Mouse (Mus musculus) right cerebral cortex, postnatal 4 days (tissue): ENCODE measurements around the gene Lrrc61.
"Not testable (repeated sequence)": the region's sequence is repeated elsewhere in the genome, so short reads cannot be mapped to it uniquely, and the experiment has no call there.

Experiments
- DNase-seq: peaks from one replicate; pipeline ENCODE4 v3.0.0-alpha.2; 2022

Gene Lrrc61

GRCm38 (mm10) chr6:48554280-48555103 is at the start of gene Lrrc61:
TSS of gene Lrrc61 (plus strand) at chr6:48554796.
- DNase-seq, result peak; percentile 100

- DNase-seq, result no peak
Observed at GRCm38 (mm10) chr6:48508087-48508486, 46.5 kb upstream of the Lrrc61 start.

GRCm38 (mm10) chr6:48510426-48510825 is 44.2 kb upstream of the Lrrc61 start:
- no peak for DNase-seq

- DNase-seq, result no peak
Observed at GRCm38 (mm10) chr6:48511861-48512260, 42.7 kb upstream of the Lrrc61 start.

- not testable (repeated sequence) for DNase-seq
Observed at GRCm38 (mm10) chr6:48524882-48525281, 29.7 kb upstream of the Lrrc61 start.

GRCm38 (mm10) chr6:48527901-48528300 is 26.7 kb upstream of the Lrrc61 start:
- DNase-seq, result no peak

GRCm38 (mm10) chr6:48529261-48529660 is 25.3 kb upstream of the Lrrc61 start:
- DNase-seq, result no peak

GRCm38 (mm10) chr6:48529871-48530440 is 24.6 kb upstream of the Lrrc61 start:
- no peak for DNase-seq

- DNase-seq, result no peak
Observed at GRCm38 (mm10) chr6:48530862-48531261, 23.7 kb upstream of the Lrrc61 start.

GRCm38 (mm10) chr6:48533475-48533874 is 21.1 kb upstream of the Lrrc61 start:
- no peak for DNase-seq

GRCm38 (mm10) chr6:48534913-48535312 is 19.7 kb upstream of the Lrrc61 start:
- no peak for DNase-seq

GRCm38 (mm10) chr6:48536091-48536490 is 18.5 kb upstream of the Lrrc61 start:
- DNase-seq, result no peak

- peak; percentile 93 for DNase-seq
Observed at GRCm38 (mm10) chr6:48537105-48537954, 17.3 kb upstream of the Lrrc61 start, which contains the start of gene Atp6v0e2. TSS of gene Atp6v0e2 (plus strand) at chr6:48537615.

GRCm38 (mm10) chr6:48538841-48539737 is 15.5 kb upstream of the Lrrc61 start:
- peak; percentile 80 for DNase-seq

- DNase-seq, result no peak
Observed at GRCm38 (mm10) chr6:48539860-48540259, 14.7 kb upstream of the Lrrc61 start.

- no peak for DNase-seq
Observed at GRCm38 (mm10) chr6:48540721-48541120, 13.9 kb upstream of the Lrrc61 start.

GRCm38 (mm10) chr6:48541560-48542450 is 12.8 kb upstream of the Lrrc61 start:
- no peak for DNase-seq

GRCm38 (mm10) chr6:48542631-48543030 is 12.0 kb upstream of the Lrrc61 start:
- DNase-seq, result no peak

GRCm38 (mm10) chr6:48545251-48545650 is 9.3 kb upstream of the Lrrc61 start:
- DNase-seq, result no peak

- DNase-seq, result peak; percentile 34
Observed at GRCm38 (mm10) chr6:48546271-48546670, 8.3 kb upstream of the Lrrc61 start.

- no peak for DNase-seq
Observed at GRCm38 (mm10) chr6:48546858-48547257, 7.7 kb upstream of the Lrrc61 start.
